Mouse (Mus musculus): ENCODE measurements around the gene Rdh12.
A peak's percentile ranks its signal among the peaks of the same experiment; 100 is the strongest.
"Not testable (repeated sequence)": the region's sequence is repeated elsewhere in the genome, so short reads cannot be mapped to it uniquely, and the experiment has no call there.

Gene Rdh12

DNA sequence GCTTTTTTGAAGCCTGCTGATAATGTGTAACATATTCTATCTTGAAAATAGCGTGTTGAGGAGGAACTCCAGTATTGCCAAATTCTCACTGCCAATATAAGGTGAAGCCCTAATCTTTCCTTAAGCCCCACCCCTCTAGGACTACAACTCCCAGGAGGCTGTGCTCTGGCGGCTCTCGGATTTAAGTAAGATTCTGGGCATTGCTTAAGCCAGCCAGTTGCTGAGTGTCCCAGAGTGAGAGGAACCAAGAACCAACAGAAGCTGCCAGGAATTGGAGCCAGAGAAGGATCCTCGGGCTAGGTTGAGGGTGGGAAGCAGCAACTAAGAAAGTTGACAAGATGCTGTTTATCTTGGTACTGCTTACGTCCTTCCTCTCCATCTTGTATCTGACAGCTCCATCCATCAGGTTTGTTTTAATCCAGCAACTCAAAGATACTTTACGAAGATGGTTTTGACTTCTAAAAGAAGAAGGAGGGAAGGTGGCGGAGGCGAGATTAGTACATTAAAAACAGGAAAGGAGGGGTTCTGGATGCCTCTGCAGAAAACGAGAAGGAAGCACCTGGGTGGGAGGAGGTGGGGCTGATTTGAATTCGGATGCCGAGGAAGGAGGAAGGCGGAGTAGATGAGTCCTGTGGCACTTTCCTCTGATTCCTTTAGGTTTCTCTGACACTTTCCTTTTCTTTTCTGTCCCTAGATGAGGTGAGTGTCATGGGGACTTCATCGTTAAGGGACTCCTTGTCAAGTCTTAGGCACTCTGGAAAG lies at the start of gene Rdh12:
Rdh12 (plus strand) TSS at position 212 of the 762 bp plus-strand sequence.
- DNase-seq (ENCODE audit: low spot score), result peak; percentile 35

DNA sequence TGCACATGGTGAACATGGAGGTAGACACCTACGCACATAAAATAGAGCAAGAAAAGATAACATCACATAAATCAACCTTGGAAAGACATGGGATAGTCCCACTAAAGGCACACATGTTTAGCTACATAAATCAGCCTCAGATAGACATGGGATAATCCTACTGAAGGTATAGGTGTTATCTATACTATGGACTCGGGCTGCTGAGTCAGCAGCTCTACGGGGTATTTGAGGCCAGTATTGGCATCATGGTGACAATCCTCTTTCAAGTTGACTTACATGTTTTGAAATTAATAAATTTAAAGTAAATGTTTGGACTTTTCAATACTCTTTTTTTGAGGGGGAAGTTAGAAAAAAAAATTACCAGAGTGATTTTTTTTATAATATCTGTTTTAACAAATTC lies 45.8 kb upstream of the Rdh12 start:
- no peak for DNase-seq (ENCODE audit: low spot score)

DNA sequence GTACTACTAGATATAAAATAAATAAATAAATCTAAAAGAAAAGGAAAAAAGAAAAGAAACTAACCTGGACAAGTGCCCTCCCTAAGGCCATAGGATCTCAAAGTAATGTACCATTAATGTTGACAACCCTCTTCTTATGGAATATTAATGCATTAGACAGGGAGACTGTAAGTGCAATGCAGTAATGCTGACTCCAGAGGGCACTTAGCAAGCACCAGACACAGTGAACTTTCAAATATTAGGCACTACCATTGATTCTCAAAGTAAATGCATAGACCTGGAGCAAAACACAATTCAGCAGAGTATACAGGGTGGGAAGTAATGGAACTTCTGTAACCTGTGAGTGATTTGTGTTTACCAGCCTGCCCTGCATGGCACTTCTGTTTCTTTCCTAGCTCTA lies 39.5 kb upstream of the Rdh12 start:
- DNase-seq (ENCODE audit: low spot score), result no peak

DNA sequence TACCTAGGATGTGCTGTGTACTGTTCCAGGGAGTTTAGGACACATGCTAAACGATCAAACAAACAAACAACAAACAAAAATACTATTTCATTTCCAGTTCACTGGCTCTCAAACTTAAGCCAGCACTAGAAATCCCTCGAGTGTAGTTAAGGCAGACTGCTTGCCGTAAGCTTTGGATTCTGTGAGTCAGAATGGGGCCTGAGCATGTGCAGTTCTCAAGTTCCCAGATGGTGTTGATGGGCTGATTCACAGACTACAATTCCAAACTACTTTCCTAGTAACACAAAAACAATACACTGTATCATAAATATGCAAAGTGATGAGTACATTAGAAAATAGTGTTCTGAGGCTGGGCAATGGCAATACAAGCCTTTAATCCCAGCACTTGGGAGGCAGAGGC lies 38.3 kb upstream of the Rdh12 start:
- peak; percentile 26 for DNase-seq (ENCODE audit: low spot score)

DNA sequence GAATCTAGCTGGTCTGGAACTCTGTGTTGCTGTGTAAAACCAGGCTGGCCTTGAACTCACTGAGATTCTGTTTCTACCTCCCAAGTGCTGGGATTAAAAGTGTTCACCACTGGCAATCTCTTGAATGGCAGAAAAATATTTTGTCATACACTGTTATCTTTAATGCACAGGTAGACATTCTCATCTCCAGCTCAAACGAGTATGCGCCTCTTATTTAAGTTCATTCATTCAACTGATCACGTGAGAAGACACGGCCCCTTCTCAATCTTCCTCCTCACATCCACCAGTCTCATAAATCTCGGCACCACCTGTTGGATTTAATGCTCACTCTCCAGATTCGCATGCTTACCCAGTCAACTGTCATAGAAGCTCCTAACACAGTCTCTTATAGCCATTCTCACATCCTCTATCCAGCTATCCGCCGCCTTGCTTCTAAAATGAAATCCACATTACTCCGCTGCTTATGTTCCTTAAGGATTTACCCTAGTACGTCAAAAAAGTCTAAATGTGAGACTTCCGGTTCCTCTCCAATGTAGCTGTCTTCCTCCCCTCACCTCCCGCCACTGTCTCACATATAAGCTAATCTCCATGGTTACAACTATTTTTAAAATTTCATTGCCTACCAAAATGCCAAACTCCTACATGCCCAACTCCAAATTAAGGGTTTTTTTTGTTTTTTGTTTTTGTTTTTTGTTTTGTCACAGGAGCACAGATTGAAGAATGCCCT lies 37.3 kb upstream of the Rdh12 start:
- peak; percentile 12 for DNase-seq (ENCODE audit: low spot score)

DNA sequence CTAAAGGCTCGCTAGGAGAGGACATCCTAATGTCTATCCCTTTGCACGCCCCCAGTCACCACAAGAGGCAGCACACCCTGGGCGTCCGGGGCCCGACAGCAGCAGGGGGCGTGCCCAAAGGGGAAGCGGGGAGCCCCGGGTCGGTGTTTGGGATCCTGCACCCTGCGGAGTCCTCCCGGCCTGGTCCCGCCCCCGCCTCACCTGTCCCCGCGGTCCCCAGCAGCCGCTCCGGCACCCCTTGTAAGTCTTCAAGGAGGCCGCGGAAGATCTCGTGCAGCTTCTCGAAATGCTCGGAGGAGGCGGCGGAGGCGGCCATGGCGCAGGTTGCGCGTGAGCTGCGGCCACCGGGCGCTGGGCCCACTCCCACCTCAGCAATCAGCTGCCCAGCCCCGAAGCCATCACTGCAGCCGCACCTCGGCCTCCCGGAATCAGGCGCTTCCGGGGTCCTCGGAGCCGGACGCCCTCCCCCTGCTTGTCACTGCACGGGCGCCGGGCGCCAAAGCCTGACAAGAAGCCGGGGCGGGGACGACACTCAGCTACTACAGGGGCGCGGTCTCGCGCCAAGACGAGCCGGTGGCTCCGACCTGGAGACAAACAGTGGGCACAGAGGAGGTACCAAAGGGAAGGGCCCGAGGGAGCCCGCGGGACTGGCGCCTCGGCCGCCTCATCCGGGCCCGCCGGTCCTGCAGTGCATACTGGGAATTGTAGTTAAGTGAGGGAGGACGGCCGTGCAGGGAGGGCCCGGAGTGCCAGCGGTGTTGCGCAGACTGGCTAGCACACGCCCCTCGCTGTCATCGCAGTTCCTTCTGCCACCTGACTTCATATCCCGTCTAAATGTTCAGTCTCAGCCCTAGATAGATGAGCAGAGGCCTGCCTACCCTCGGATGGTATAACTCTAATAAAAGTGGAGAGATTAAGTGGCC lies 36.4 kb upstream of the Rdh12 start, which contains the start of gene Vti1b:
Vti1b (minus strand) TSS at position 649 of the 923 bp plus-strand sequence.
- peak; percentile 92 for DNase-seq (ENCODE audit: low spot score)

DNA sequence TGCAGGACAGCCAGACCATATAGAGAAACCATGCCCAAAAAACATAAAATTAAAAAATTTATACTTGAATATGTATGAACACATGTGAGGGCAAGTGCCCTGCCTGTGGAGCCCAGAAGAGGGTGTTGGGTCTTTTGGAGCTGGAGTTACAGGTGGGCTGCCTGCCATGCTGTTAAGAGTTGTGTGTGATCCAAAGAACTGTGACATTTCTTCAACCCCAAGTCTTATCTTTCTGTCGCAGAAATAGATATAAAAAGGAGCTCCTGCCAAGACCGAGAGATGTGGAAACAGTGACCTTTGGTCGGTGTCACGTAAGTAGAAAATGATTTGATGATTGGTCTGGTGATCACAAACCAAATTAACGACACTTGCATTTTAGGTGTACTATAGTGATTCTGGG lies 35.0 kb upstream of the Rdh12 start:
- no peak for DNase-seq (ENCODE audit: low spot score)

DNA sequence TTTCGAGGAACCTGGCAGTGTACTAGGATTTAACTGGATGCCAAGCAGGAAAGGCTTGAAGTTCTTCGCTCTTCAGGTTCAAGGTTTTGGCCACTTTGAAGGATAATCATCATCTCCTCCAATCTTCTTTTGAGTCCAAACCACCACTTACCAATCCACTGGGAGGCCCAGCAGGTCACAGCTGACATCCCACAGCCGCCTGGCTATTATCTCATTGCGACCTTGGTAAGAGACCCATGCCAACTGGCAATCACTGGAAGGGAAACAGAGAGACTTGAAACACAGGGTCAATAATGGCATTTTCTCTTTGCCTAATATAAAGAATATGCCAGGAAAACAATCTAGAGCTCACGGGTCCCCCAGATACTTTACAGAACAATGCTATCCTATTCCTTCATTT lies 32.7 kb upstream of the Rdh12 start:
- no peak for DNase-seq (ENCODE audit: low spot score)

DNA sequence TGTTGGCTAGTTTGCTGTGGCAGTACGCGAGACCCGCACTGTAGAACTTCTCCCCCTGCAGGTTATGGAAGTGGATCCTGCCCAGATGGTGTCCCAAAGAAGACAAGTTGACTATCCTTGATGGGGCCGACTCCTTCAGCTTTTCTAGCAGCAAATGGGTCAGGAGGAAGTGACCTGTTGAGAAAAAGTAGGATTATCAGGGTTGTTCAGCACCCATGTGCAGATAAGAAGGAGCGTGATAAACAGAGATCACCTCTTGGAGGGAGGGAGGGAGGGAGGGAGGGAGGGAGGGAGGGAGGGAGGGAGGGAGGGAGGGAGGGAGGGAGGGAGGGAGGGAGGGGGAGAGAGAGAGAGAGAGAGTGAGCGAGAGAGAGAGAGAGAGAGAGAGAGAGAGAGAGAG lies 23.6 kb upstream of the Rdh12 start:
- DNase-seq (ENCODE audit: low spot score), result not testable (repeated sequence)

DNA sequence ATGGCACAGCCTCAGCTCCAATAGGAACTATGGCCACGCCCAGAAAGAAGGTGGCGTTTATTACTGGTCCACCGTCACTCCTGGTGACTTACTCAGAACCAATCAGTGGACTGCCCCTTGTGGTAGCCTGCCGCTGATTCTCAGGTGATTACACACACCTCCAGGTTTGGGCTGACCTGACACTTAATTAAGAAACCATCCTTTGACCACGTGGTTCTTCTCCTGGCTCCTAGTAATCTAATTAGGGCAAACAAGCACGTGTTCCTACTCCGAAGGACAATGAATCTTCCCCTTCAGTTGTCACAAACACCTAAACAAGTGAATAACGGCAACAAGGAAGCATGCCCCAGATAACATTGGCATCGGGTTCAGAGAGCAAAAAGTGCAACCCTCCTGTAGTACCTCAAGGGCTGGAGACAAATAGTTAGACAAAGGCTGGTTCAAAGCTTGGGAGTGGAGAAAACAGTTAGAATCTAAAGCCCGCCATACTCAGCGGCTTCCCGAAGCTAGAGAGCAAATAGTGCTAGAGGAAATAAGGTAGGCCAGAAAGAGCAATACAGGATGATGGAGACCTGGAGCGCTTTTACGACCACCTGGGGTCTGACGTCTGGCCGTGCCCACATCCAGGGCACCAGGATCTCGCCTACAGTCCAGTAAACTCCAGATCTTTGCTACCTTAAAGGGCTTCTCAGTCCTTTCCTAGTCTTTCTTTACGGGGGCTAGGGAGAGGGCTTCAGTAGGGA lies 17.6 kb upstream of the Rdh12 start:
- peak; percentile 71 for DNase-seq (ENCODE audit: low spot score)

DNA sequence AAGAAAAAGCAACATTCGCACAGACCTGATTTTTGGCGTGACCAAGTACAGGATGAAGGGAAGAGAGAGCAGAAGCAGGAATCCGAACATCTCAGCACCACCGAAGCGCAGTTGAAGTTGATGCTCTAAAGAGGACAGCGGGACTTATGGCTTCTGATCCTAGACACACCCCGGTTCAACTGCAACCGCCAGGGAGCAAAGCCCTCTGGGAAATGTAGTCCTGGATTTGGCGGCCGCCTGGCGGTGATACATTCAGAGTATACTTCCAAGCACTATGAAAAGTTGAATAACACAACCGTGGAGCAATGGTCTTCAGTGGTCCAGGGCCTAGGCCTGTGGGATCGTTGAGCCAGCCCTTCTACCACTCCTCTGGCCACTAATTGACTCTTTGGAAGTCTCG lies 17.0 kb upstream of the Rdh12 start:
- peak; percentile 73 for DNase-seq (ENCODE audit: low spot score)

DNA sequence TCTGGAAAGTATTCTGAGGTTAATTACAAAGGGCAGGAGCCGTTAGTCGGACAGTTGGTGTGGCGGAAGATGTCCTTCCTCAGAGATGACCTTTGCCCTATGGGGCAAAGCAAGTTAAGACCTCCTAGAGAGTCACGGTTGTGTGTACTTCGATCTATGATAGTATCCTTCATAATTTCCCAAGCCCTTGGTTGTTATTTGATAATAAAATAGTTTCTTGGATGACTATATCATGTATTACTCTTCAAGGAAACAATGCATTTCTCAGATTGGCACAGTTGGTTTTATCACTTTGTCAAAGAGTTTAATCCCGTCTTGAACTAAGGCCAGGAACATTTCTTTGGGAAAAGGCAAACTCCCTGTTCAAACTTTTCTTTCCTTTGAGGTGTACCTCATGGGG lies 16.5 kb upstream of the Rdh12 start, which contains the start of gene Rdh11:
Rdh11 (minus strand) TSS at position 101 of the 400 bp plus-strand sequence.
- DNase-seq (ENCODE audit: low spot score), result no peak

DNA sequence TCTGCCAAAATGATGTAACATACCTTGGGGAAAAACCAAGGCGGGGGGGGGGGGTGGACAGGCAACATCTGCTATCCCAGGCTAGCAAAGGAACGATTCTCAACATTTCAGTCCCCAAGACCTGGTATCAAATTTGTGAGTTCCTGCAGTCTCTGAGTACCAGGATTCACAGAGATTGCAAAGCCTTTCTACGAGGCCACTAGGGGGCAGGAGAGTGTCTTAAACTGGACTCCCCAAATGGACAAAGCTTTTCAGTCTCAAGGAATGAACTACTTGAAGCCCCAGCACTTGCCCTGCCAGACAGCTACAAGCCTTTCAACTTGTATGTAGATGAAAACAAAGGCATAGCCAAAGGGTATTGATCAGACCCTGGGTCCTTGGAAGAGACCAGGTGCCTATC lies 15.3 kb upstream of the Rdh12 start:
- peak; percentile 72 for DNase-seq (ENCODE audit: low spot score)

DNA sequence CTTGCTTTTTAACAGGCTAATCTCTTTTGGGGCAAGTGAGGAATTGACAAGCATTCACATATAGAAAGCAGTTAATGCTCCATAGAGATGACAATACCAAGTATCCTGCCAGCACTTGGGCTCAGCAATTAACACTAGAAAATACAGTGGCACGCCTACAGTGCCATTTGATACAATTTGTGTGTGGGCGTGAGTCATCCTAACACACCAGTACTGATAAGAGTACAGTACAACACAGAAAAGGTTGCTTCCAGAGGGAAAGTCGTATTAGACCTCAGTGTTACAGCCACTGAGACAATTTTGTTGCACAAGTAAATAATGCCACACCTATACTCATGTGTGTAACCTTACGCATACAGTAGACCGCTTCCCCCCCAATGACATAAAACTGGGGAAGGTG lies 11.6 kb upstream of the Rdh12 start:
- DNase-seq (ENCODE audit: low spot score), result peak; percentile 37

DNA sequence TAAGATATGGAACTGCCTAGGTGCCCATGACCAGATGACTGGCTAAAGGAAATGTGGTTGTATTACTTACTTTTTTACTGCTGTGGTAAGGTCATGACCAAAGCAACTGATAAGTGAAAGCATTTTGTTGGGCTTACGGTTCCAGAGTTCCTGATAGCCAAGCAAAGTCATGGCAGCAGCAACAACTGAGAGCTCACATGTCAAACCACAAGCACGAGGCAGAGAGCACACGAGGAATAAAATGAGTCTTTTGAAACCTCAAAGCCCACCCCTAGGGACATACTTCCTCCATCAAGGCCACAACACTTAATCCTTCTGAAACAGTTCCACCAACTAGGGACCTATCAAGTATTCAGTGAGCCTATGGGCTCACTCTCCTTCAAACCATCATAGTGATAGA lies 6.8 kb upstream of the Rdh12 start:
- no peak for DNase-seq (ENCODE audit: low spot score)

DNA sequence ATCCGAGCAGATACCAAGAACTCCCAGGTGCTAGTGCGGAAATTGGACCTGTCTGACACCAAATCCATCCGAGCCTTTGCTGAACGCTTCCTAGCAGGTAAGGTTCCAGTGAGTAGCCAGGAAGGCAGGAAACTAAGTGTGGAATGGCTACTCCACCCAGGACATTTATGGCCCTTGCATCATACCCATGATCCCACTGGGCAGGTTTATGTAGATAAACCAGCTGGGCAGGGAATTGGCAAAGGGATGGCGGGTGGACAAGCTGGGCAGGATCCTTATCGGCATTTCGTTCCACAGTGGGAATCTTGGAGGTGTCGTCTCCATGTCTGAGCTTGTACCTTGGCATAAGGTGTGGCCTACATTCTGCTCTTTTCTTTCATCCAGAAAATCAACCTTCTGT lies 2.7 kb downstream of the Rdh12 start:
- DNase-seq (ENCODE audit: low spot score), result no peak

DNA sequence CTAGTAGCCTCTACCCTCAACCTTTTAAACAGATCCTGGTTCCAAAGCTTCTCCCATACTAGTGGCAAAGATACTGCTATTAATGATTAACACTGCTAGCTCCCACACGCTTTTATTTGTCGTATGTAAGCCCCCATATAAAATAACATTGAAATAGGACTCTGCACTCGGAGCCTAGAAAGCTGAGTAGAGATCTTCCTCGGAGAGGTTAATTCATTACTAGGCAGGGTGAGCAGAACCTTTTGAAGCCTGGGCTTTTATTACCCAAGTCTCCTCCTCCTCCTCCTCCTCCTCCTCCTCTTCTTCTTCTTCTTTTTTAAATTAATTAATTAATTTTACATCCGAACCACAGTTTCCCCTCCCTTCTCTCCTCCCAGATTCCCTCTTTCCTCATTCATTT lies 8.8 kb downstream of the Rdh12 start:
- DNase-seq (ENCODE audit: low spot score), result no peak

DNA sequence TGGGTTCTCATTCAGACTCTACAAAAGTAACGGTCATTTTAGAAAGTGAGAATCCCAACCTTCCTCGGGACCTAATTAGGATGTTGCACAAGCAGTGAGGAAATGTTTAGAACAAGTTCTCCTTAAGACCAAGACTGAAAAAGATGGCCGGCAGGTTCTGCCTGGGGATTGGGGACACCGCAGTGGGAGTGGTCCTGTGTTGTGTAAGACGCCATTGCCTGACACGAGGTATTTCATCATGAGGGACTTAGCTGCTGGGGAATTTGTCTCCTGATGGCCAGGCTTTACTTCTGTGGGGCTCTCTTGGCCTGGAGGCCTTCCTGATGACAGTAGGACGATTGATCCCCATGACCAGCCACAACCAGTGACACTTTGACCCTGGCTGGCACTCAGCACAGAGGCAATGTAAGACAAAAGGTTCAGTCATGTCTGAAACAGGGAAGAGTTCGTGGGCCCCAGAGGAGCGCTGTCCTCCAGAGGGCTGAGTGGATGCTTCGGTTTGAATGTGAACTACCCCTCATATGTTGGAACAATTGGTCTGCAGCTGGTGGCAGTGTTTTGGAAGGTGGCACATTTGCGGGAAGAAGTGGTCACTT lies 26.9 kb downstream of the Rdh12 start:
- DNase-seq (ENCODE audit: low spot score), result peak; percentile 22

DNA sequence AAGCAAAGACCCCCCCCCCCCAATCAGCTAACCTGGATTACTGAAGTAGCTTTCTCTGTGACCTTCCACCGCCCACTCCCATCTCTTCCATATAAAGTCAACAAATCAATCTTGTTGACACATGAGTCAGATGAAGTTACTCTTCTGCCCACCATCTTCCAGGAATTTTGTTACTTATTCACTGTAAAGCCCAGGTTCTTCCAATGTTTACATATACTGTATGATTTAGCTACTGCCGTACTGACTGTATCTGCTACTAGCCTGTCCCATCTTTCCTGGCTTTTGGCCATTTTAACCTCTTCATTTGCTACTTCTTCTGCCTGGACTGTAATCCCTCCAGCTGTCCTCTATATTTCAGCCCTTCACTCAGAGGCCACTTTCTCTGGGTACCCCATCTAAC lies 33.3 kb downstream of the Rdh12 start:
- DNase-seq (ENCODE audit: low spot score), result no peak

DNA sequence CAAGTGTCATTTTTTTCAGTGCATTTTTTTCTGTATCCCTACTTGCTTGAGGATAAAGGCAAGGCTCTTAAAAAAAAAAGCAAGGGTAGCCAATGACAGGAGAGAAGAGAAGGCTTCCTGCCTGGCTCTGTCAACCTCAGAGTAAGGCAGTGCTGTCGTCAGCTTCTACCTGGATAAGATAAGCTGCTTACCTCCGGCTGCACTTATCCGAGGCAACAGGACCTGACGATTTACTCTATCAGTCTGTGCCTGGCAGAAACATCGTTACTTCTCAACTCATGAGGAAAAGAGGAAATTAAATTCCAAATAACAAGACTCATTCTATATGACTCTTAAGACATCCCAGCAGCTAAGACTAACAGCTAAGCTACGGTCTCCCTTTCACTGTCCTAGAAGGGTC lies 34.2 kb downstream of the Rdh12 start:
- DNase-seq (ENCODE audit: low spot score), result no peak

DNA sequence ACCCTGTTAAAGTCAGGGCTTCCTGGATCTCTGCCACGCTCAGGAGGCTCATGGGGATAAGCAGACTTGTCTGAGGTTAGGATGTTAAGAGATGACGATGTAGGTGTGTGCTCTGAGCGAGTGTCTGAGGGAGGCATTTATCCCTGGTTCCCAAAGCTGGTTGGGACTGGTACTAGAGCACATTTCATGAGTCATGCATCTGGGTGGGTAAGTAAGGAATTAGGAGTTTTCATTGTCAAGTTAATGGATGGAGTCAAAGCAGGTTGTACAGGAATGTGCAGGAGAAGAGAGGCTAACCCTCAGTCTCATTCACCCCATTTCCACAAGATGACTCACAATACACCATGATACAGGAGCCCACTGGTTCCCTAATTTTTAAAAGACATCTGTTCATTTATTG lies 39.4 kb downstream of the Rdh12 start:
- no peak for DNase-seq (ENCODE audit: low spot score)

Measured in layer of hippocampus, adult 11-12 months (tissue).